19 mouse cellular contexts compared by ENCODE assay signal in the genomic region with DNA sequence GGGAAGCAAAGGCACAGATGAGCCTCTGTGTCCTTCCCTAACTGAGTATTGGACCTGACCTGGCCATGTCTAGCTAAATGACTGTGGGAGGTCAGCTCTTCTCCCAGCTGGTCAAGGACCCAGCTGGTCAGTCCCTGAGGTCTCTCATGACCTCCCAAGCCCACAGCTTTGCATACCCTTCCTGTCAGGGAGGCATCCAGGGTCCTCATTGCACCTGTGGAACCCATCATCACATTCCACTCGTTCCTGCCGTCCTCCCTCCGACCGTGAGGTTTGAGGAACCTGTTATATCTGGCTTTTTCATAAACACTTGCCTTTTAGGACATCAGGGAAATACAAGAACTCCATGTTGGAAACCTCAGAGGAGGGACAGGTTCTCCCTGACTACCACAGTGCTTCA. TPM values are rescaled to one million over a fixed set of nuclear protein-coding genes. Genes with fewer than 3 reads are reported as not detected.
DNase-seq lines count a peak whose midpoint lies in the region; ATAC-seq and TF ChIP-seq lines count a peak whose summit lies in the region.
"Had no signal": no experiment of that assay in that cellular context is flagged by ENCODE, and none has a peak within 500 bp of the region (broad histone marks: within the 10 kb centered on the region; RNA-seq: fewer than 3 reads in every experiment).

No protein-coding gene starts in this region.

- peaks cover 21% of the 10 kb centered on the region for H3K36me3 ChIP-seq in heart, embryonic 12.5 days
- H3K36me3 ChIP-seq in intestine, embryonic 14.5 days (ENCODE audit: control insufficient read depth, insufficient read depth, low read length): no peaks in the 10 kb centered on the region
- no peaks in the 10 kb centered on the region for H3K36me3 ChIP-seq in intestine, embryonic 16.5 days (ENCODE audit: control insufficient read depth, insufficient read depth, low read length)
- no peaks in the 10 kb centered on the region for H3K36me3 ChIP-seq in stomach, embryonic 14.5 days (ENCODE audit: control insufficient read depth, insufficient read depth, low read length)
- H3K36me3 ChIP-seq in stomach, postnatal 0 days (ENCODE audit: control insufficient read depth, insufficient read depth, low read length): no peaks in the 10 kb centered on the region
- H3K36me3 ChIP-seq: forebrain, embryonic 15.5 days had no signal

- no peak for ATAC-seq in heart, embryonic 12.5 days (ENCODE audit: insufficient number of reproducible peaks, low FRiP score)
- ATAC-seq in intestine, embryonic 14.5 days (replicated peaks; ENCODE audit: low FRiP score, low TSS enrichment, low read depth): no peak
- ATAC-seq in intestine, embryonic 16.5 days: no peak
- ATAC-seq in stomach, embryonic 14.5 days (ENCODE audit: insufficient number of reproducible peaks, insufficient read depth, low FRiP score, low read depth): no peak
- no peak for ATAC-seq in stomach, postnatal 0 days (ENCODE audit: low FRiP score, low TSS enrichment)
- ATAC-seq: forebrain, embryonic 15.5 days; liver, postnatal 0 days had no signal

- no peak overlapping the region for H3K9ac ChIP-seq in heart, embryonic 12.5 days
- no peak overlapping the region for H3K9ac ChIP-seq in intestine, embryonic 14.5 days (ENCODE audit: low read length)
- no peak overlapping the region for H3K9ac ChIP-seq in intestine, embryonic 16.5 days (ENCODE audit: low read depth, low read length)
- H3K9ac ChIP-seq in stomach, embryonic 14.5 days (replicated peaks; ENCODE audit: low read depth, low read length): no peak overlapping the region
- no peak overlapping the region for H3K9ac ChIP-seq in stomach, postnatal 0 days (ENCODE audit: low read length)
- H3K9ac ChIP-seq: forebrain, embryonic 15.5 days; liver, postnatal 0 days had no signal

- H3K4me3 ChIP-seq in heart, embryonic 12.5 days: no peak overlapping the region
- H3K4me3 ChIP-seq in intestine, embryonic 14.5 days (ENCODE audit: low read depth, low read length): no peak overlapping the region
- no peak overlapping the region for H3K4me3 ChIP-seq in intestine, embryonic 16.5 days (ENCODE audit: low read length)
- H3K4me3 ChIP-seq in stomach, embryonic 14.5 days (ENCODE audit: low read depth, low read length): no peak overlapping the region
- no peak overlapping the region for H3K4me3 ChIP-seq in stomach, postnatal 0 days (ENCODE audit: low read depth, low read length)
- H3K4me3 ChIP-seq: forebrain, embryonic 15.5 days; left cerebral cortex, adult 2 months; limb, embryonic 10.5 days had no signal

- H3K9me3 ChIP-seq in heart, embryonic 12.5 days (replicated peaks): no peaks in the 10 kb centered on the region
- no peaks in the 10 kb centered on the region for H3K9me3 ChIP-seq in intestine, embryonic 14.5 days (ENCODE audit: control insufficient read depth, low read length)
- H3K9me3 ChIP-seq in intestine, embryonic 16.5 days (ENCODE audit: control insufficient read depth, low read length): no peaks in the 10 kb centered on the region
- no peaks in the 10 kb centered on the region for H3K9me3 ChIP-seq in stomach, embryonic 14.5 days (ENCODE audit: control insufficient read depth, low read depth, low read length)
- no peaks in the 10 kb centered on the region for H3K9me3 ChIP-seq in stomach, postnatal 0 days (ENCODE audit: control insufficient read depth, low read length)
- H3K9me3 ChIP-seq: forebrain, embryonic 15.5 days; limb, embryonic 10.5 days had no signal

- peak overlapping the region; percentile 96 for H3K27ac ChIP-seq in heart, embryonic 12.5 days (ENCODE audit: poor library complexity, severe bottlenecking)
- H3K27ac ChIP-seq in intestine, embryonic 14.5 days (ENCODE audit: low read depth): peak overlapping the region; percentile 3; the same call in 1 of the 2 replicates
- H3K27ac ChIP-seq in intestine, embryonic 16.5 days (ENCODE audit: low read length): no peak overlapping the region
- H3K27ac ChIP-seq in stomach, embryonic 14.5 days (ENCODE audit: low read length): peak overlapping the region; percentile 55; the same call in 1 of the 2 replicates
- H3K27ac ChIP-seq in stomach, postnatal 0 days (replicated peaks): no peak overlapping the region
- H3K27ac ChIP-seq: left cerebral cortex, adult 2 months; limb, embryonic 10.5 days had no signal

- DNase-seq in heart, adult 11 months: no peak
- DNase-seq in intestine, embryonic 14.5 days (ENCODE audit: low spot score): no peak
- no peak for DNase-seq in stomach, postnatal 0 days (ENCODE audit: low spot score)
- DNase-seq in thymus, postnatal 14 days: no peak
- DNase-seq: cerebellum, postnatal 36 days; gastrocnemius, postnatal 25 days; layer of hippocampus, adult 9-11 months; liver, postnatal 0 days; lung, postnatal 10 days had no signal

- no peak for TF ChIP-seq CTCF in stomach, postnatal 0 days (IDR thresholded peaks at IDR 0.05; ENCODE audit: low read depth)

- H3K4me1 ChIP-seq in heart, embryonic 12.5 days (replicated peaks): peaks cover 87% of the 10 kb centered on the region
- H3K4me1 ChIP-seq in intestine, embryonic 14.5 days (replicated peaks; ENCODE audit: control insufficient read depth, insufficient read depth, low read length): peaks cover 47% of the 10 kb centered on the region
- peaks cover 45% of the 10 kb centered on the region for H3K4me1 ChIP-seq in intestine, embryonic 16.5 days (ENCODE audit: control insufficient read depth, insufficient read depth, low read length)
- H3K4me1 ChIP-seq in stomach, embryonic 14.5 days (ENCODE audit: control insufficient read depth, insufficient read depth, low read length): peaks cover 20% of the 10 kb centered on the region
- H3K4me1 ChIP-seq in stomach, postnatal 0 days (replicated peaks; ENCODE audit: control insufficient read depth, insufficient read depth): no peaks in the 10 kb centered on the region

- no peaks in the 10 kb centered on the region for H3K27me3 ChIP-seq in heart, embryonic 12.5 days (replicated peaks)
- no peaks in the 10 kb centered on the region for H3K27me3 ChIP-seq in intestine, embryonic 14.5 days (replicated peaks; ENCODE audit: control insufficient read depth, insufficient read depth, low read length)
- no peaks in the 10 kb centered on the region for H3K27me3 ChIP-seq in intestine, embryonic 16.5 days (replicated peaks; ENCODE audit: control insufficient read depth, insufficient read depth, low read length)
- no peaks in the 10 kb centered on the region for H3K27me3 ChIP-seq in stomach, embryonic 14.5 days (ENCODE audit: control insufficient read depth, insufficient read depth, low read length)
- no peaks in the 10 kb centered on the region for H3K27me3 ChIP-seq in stomach, postnatal 0 days (ENCODE audit: control insufficient read depth, insufficient read depth, low read length)
- H3K27me3 ChIP-seq: forebrain, embryonic 15.5 days had no signal

- no peak for TF ChIP-seq EP300 in stomach, postnatal 0 days (optimal IDR thresholded peaks at IDR 0.05)

- no peak overlapping the region for H3K4me2 ChIP-seq in heart, embryonic 12.5 days
- H3K4me2 ChIP-seq in intestine, embryonic 14.5 days (ENCODE audit: low read length): no peak overlapping the region
- H3K4me2 ChIP-seq in intestine, embryonic 16.5 days (ENCODE audit: low read depth, low read length): no peak overlapping the region
- H3K4me2 ChIP-seq in stomach, embryonic 14.5 days (replicated peaks; ENCODE audit: low read depth, low read length): no peak overlapping the region
- H3K4me2 ChIP-seq in stomach, postnatal 0 days (replicated peaks; ENCODE audit: low read depth): no peak overlapping the region
- H3K4me2 ChIP-seq: forebrain, embryonic 15.5 days had no signal

- 73% methylated on average over 4 of the region's 4 CpGs for WGBS in heart, embryonic 12.5 days
- 61% methylated on average over 4 of the region's 4 CpGs for WGBS in intestine, embryonic 14.5 days
- WGBS in intestine, embryonic 16.5 days: 79% methylated on average over 4 of the region's 4 CpGs
- 48% methylated on average over 4 of the region's 4 CpGs for WGBS in stomach, embryonic 14.5 days
- 60% methylated on average over 4 of the region's 4 CpGs for WGBS in stomach, postnatal 0 days

RNA-seq across cellular contexts. Expression of a gene that starts 59.2 kb away (rescaled TPM):
- polyA plus RNA-seq in heart, embryonic 12.5 days (2016; fragmentation: Nextera tagmentation; extraction: Ambion mirVana): not detected in 2 replicates
- polyA plus RNA-seq in intestine, embryonic 14.5 days (2014; fragmentation: Nextera tagmentation; extraction: Ambion mirVana): not detected in 2 replicates
- polyA plus RNA-seq in intestine, embryonic 16.5 days (2015; fragmentation: Nextera tagmentation; extraction: Ambion mirVana): not detected in 2 replicates
- polyA plus RNA-seq in stomach, embryonic 14.5 days (2014; fragmentation: Nextera tagmentation; extraction: Ambion mirVana): not detected in 2 replicates
- polyA plus RNA-seq in stomach, postnatal 0 days (2015; fragmentation: Nextera tagmentation; extraction: Ambion mirVana): 0.06 TPM in 1 of 2 replicates, not detected in the other
- polyA plus RNA-seq: C2C12; forebrain, embryonic 15.5 days; kidney, adult 2 months; limb, embryonic 10.5 days; liver, adult 2 months; liver, postnatal 0 days; neural tube, embryonic 14.5 days had no signal

Comparison
In these comparisons a context has a peak if more than half of its experiments do, and no peak if none do; other contexts are left out.
1. H3K27ac ChIP-seq: peak in heart, embryonic 12.5 days (single experiment), intestine, embryonic 14.5 days (single experiment) and stomach, embryonic 14.5 days (single experiment); none in intestine, embryonic 16.5 days (single experiment) and stomach, postnatal 0 days (single experiment).